Mouse (Mus musculus) embryonic facial prominence, embryonic 14.5 days (tissue): Measurements from ENCODE around the gene Pik3ip1. TPM values are rescaled to one million over a fixed set of nuclear protein-coding genes. Genes with fewer than 3 reads are reported as not detected.

Source experiments
- ATAC-seq: fragments of 200-750 bp; cut with Nextera tagmentation; 2 replicates; pipeline ENCODE4 v1.8.0; 2017; ENCODE audit warnings: low read depth, moderate number of reproducible peaks, moderate TSS enrichment
- DNase-seq: peaks from one replicate; pipeline ENCODE4 v3.0.0-alpha.2; 2015; ENCODE audit warnings: low spot score
- H3K27ac ChIP-seq: fragments of 300-500 bp; sonication (generic); replicated peaks from 2 replicates; pipeline ENCODE4 v1.5.1; 2014; ENCODE audit warnings: low read depth, mild to moderate bottlenecking, low read length, moderate library complexity
- H3K27me3 ChIP-seq: fragments of 300-500 bp; sonication (generic); replicated peaks from 2 replicates; pipeline ENCODE4 v1.6.1; 2014; ENCODE audit warnings: low read length; ENCODE audit not compliant: control insufficient read depth, insufficient read depth
- H3K36me3 ChIP-seq: fragments of 300-500 bp; sonication (generic); 2 replicates; pipeline ENCODE4 v1.6.1; 2014; ENCODE audit warnings: low read length, mixed read lengths; ENCODE audit not compliant: control insufficient read depth, insufficient read depth
- H3K4me1 ChIP-seq: fragments of 300-500 bp; sonication (generic); 2 replicates; pipeline ENCODE4 v1.6.1; 2014; ENCODE audit warnings: antibody characterized with exemption, low read length; ENCODE audit not compliant: control insufficient read depth, insufficient read depth
- H3K4me2 ChIP-seq: fragments of 300-500 bp; sonication (generic); 2 replicates; pipeline ENCODE4 v1.6.1; 2014; ENCODE audit warnings: low read depth, mild to moderate bottlenecking, low read length, moderate library complexity, mixed read lengths
- H3K4me3 ChIP-seq: fragments of 300-500 bp; sonication (generic); 2 replicates; pipeline ENCODE4 v1.5.1; 2014; ENCODE audit warnings: low read depth, mild to moderate bottlenecking, low read length
- H3K9ac ChIP-seq: fragments of 300-500 bp; sonication (generic); 2 replicates; pipeline ENCODE4 v1.6.1; 2014; ENCODE audit warnings: low read depth, mild to moderate bottlenecking, low read length, moderate library complexity, mixed read lengths
- H3K9me3 ChIP-seq: fragments of 300-500 bp; sonication (generic); 2 replicates; pipeline ENCODE4 v1.6.1; 2016; ENCODE audit warnings: low read length; ENCODE audit not compliant: control insufficient read depth
- WGBS: fragments of 180-500 bp; shearing (Covaris S2); extraction: QIAGEN DNeasy Blood & Tissue Kit; methylation state at CpG from one replicate; pipeline ENCODE4 v1.1.7; 2014; 5-methylcytosine and 5-hydroxymethylcytosine counted together
- polyA plus RNA-seq: library from polyadenylated mRNA; unstranded; fragments of >200 nt; fragmentation: Nextera tagmentation; extraction: Ambion mirVana; gene quantifications from 2 replicates; pipeline ENCODE4 v1.2.1, GENCODE M21; 2014

The Pik3ip1 gene
- polyA plus RNA-seq, 1 experiment from 2014 or later: 16.2 TPM

DNA sequence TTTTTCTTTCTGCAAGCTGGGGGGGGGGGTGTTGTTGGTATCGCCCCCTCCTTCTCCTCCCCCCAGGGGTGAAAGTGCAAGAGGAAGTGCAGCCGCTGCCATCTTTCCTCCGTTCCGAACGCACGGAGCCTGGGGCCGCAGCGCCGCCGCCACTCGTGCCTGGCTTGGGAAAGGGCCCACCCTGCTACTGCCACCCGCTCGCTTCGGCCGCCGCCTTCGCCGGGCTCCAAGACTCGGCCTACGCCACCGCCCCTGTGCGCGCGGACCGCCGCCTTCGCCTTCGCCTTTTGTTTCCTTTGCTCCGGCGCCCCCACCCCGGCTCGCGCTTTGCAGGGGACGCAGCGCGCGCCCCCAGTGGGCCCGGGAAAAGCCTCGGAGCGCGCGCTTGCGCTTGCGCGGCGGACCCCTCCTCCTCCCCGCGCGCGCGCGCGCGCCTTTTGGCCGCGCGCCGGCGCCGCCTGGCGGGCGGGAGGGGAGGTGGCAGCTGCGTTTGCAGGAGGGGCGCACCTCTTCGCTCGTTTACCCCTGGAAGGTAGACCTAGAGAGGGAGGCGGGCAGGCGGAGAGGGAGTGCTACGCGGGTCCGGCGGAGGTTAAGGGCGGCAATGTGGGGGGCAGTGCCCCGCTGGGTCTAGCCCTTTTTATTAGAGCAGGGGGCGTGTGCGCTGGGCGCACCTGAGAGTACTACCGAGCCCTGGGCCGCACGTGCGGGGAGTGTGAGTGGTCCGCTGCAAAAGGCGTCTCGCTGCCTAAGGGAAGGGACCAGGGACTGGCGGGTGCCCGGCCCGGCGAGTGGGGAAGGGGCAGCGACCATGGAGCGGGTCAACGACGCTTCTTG, 40.2 kb upstream of the Pik3ip1 start:
- H3K27me3 ChIP-seq: no peaks in the 10 kb centered on the region
- peak overlapping the region; percentile 97 for H3K9ac ChIP-seq
- under 1% methylated on average over 34 of the region's 92 CpGs for WGBS
- H3K9me3 ChIP-seq: no peaks in the 10 kb centered on the region
- ATAC-seq (peak; percentile 56), DNase-seq (peak; percentile 96)
- H3K4me2 ChIP-seq: peak overlapping the region; percentile 100
- peaks cover 22% of the 10 kb centered on the region for H3K36me3 ChIP-seq
- peaks cover 22% of the 10 kb centered on the region for H3K4me1 ChIP-seq
- peak overlapping the region; percentile 88 for H3K4me3 ChIP-seq
- H3K27ac ChIP-seq: peak overlapping the region; percentile 100

DNA sequence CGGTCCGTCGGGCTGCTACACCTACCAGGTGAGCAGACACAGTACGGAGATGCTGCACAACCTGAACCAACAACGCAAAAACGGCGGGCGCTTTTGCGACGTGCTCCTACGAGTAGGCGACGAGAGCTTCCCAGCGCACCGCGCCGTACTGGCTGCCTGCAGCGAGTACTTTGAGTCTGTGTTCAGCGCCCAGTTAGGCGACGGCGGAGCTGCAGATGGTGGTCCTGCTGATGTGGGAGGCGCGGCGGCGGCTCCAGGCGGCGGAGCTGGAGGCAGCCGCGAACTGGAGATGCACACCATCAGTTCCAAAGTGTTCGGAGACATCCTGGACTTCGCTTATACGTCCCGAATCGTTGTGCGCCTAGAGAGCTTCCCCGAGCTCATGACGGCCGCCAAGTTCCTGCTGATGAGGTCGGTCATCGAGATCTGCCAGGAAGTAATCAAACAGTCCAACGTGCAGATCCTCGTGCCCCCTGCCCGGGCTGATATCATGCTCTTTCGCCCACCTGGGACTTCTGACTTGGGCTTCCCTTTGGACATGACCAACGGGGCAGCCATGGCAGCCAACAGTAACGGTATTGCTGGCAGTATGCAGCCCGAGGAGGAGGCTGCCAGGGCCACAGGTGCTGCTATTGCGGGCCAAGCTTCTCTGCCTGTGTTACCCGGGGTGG, 39.4 kb upstream of the Pik3ip1 start:
- Histone ChIP-seq H3K27ac (peak overlapping the region; percentile 100), H3K4me1 (peaks cover 22% of the 10 kb centered on the region), H3K9me3 (no peaks in the 10 kb centered on the region), H3K27me3 (no peaks in the 10 kb centered on the region), H3K9ac (peak overlapping the region; percentile 97), H3K36me3 (peaks cover 29% of the 10 kb centered on the region), H3K4me2 (peak overlapping the region; percentile 100), H3K4me3 (peak overlapping the region; percentile 88)
- WGBS: 0% methylated on average over 38 of the region's 50 CpGs
- peak; percentile 47 for DNase-seq
- no peak for ATAC-seq

DNA sequence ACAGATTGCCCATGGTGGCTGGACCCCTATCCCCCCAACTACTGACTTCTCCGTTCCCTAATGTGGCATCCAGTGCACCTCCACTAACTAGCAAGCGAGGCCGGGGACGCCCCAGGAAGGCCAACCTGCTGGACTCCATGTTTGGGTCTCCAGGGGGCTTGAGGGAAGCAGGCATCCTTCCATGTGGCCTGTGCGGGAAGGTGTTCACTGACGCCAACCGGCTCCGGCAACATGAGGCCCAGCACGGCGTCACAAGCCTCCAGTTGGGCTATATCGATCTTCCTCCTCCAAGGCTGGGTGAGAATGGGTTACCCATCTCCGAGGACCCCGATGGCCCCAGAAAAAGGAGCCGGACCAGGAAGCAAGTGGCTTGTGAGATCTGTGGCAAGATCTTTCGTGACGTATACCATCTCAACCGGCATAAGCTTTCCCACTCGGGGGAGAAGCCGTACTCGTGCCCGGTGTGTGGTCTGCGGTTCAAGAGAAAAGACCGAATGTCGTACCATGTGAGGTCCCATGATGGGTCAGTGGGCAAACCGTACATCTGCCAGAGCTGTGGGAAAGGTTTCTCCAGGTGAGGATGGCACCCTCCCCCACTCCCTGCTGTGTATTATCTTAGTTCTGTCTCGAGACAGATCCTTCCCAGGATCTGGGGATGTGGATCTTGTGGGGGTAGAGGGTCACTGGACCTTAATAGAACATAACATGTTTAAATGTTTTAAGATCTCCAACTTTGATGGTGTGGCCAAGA, 38.7 kb upstream of the Pik3ip1 start:
- H3K4me1 ChIP-seq: peaks cover 22% of the 10 kb centered on the region
- peak overlapping the region; percentile 100 for H3K4me2 ChIP-seq

DNA sequence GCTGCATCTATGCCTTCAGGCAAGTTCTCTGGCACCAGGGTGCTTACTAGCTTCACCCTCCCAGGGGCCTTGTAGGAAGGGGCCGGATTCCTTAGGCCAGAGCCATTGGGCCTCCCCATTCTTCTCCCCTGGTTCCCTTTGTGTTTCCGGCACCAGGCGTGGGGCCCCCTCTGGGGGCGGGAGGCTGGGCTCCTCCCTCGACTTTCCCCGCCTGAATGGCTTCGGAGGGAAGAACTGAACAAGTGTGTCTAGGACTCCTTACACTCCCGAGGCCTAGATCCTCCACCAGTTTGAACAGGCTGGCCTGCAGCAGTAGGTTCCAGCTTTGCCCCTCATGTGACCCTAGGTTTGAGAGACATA, 38.2 kb upstream of the Pik3ip1 start:
- H3K9ac ChIP-seq: peak overlapping the region; percentile 97
- peak; percentile 23 for ATAC-seq
- 0% methylated on average over 8 of the region's 8 CpGs for WGBS

More for the DNA sequence above, 38.7 kb upstream of the Pik3ip1 start:
- H3K4me3 ChIP-seq: peak overlapping the region; percentile 88
- peak overlapping the region; percentile 100 for H3K27ac ChIP-seq
- no peaks in the 10 kb centered on the region for H3K9me3 ChIP-seq
- WGBS: under 1% methylated on average over 26 of the region's 26 CpGs
- no peak for ATAC-seq
- H3K27me3 ChIP-seq: no peaks in the 10 kb centered on the region
- H3K9ac ChIP-seq: peak overlapping the region; percentile 97
- no peak for DNase-seq
- H3K36me3 ChIP-seq: peaks cover 36% of the 10 kb centered on the region

GRCm38 (mm10) chr11:3292711-3293249, 37.4 kb upstream of the Pik3ip1 start:
- WGBS: 0% methylated on average over 8 of the region's 8 CpGs
- Histone ChIP-seq H3K9ac (peak overlapping the region; percentile 97), H3K4me1 (peaks cover 22% of the 10 kb centered on the region), H3K4me3 (peak overlapping the region; percentile 88), H3K9me3 (no peaks in the 10 kb centered on the region), H3K27me3 (no peaks in the 10 kb centered on the region), H3K27ac (peak overlapping the region; percentile 100), H3K36me3 (peaks cover 49% of the 10 kb centered on the region), H3K4me2 (peak overlapping the region; percentile 100)
- peak; percentile 17 for ATAC-seq
- peak; percentile 92 for DNase-seq

More for the DNA sequence above, 38.2 kb upstream of the Pik3ip1 start:
- Histone ChIP-seq H3K4me1 (peaks cover 22% of the 10 kb centered on the region), H3K36me3 (peaks cover 42% of the 10 kb centered on the region), H3K4me3 (peak overlapping the region; percentile 88), H3K27ac (peak overlapping the region; percentile 100), H3K27me3 (no peaks in the 10 kb centered on the region), H3K4me2 (peak overlapping the region; percentile 100), H3K9me3 (no peaks in the 10 kb centered on the region)
- peak; percentile 89 for DNase-seq

DNA sequence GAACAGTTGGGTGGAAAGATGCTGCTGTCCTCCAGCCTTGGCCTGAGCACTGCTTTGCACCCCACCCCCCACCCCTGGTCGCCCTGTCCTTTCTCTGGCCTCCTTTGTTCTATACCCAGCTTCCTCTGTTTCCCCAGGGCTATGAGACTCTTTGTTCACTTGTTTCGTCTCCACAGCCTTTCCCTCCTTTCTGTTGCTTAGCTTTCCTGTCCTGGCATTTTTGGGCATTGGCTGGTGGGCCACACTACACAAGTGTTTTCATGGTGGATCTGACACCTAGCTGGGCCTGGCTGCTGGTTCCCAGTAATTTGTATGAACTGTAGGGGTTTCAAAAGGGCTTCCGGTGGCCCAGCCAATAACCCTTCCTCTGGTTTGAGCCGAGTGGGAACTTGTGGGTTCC, 36.8 kb upstream of the Pik3ip1 start:
- peaks cover 22% of the 10 kb centered on the region for H3K4me1 ChIP-seq
- H3K4me3 ChIP-seq: peak overlapping the region; percentile 88
- peak overlapping the region; percentile 100 for H3K27ac ChIP-seq
- peaks cover 55% of the 10 kb centered on the region for H3K36me3 ChIP-seq
- H3K9ac ChIP-seq: peak overlapping the region; percentile 97
- H3K27me3 ChIP-seq: no peaks in the 10 kb centered on the region
- no peak for DNase-seq
- 23% methylated on average over 4 of the region's 4 CpGs for WGBS
- H3K9me3 ChIP-seq: no peaks in the 10 kb centered on the region
- H3K4me2 ChIP-seq: peak overlapping the region; percentile 100
- ATAC-seq: no peak

GRCm38 (mm10) chr11:3294641-3295040, 35.6 kb upstream of the Pik3ip1 start:
- no peak overlapping the region; the same call in 1 of the 2 replicates for H3K9ac ChIP-seq
- H3K27me3 ChIP-seq: no peaks in the 10 kb centered on the region
- 80% methylated on average over 2 of the region's 2 CpGs for WGBS
- peaks cover 68% of the 10 kb centered on the region for H3K36me3 ChIP-seq
- H3K4me1 ChIP-seq: peaks cover 22% of the 10 kb centered on the region
- no peak overlapping the region for H3K4me3 ChIP-seq
- DNase-seq (no peak), ATAC-seq (no peak)
- no peak overlapping the region for H3K27ac ChIP-seq
- H3K9me3 ChIP-seq: no peaks in the 10 kb centered on the region
- H3K4me2 ChIP-seq: peak overlapping the region; percentile 100; the same call in 1 of the 2 replicates

- H3K27ac ChIP-seq: no peak overlapping the region
- no peaks in the 10 kb centered on the region for H3K9me3 ChIP-seq
- peaks cover 22% of the 10 kb centered on the region for H3K4me1 ChIP-seq
- H3K27me3 ChIP-seq: no peaks in the 10 kb centered on the region
- no peak overlapping the region for H3K4me2 ChIP-seq
- no peak overlapping the region for H3K9ac ChIP-seq
- no peak overlapping the region for H3K4me3 ChIP-seq
- ATAC-seq (no peak), DNase-seq (no peak)
- H3K36me3 ChIP-seq: peaks cover 82% of the 10 kb centered on the region
- WGBS: 82% methylated on average over 5 of the region's 5 CpGs
Observed at GRCm38 (mm10) chr11:3296056-3296455, 34.1 kb upstream of the Pik3ip1 start.
